Mouse (Mus musculus) heart, embryonic 14.5 days (tissue): Measurements from ENCODE around the gene Bak1. TPM values are rescaled to one million over a fixed set of nuclear protein-coding genes. Genes with fewer than 3 reads are reported as not detected.
"Not testable (repeated sequence)": the region's sequence is repeated elsewhere in the genome, so short reads cannot be mapped to it uniquely, and the experiment has no call there.

Experiments used
- ATAC-seq: fragments of 200-750 bp; cut with Nextera tagmentation; 2 replicates; pipeline ENCODE4 v1.8.0; 2017; ENCODE audit warnings: low read depth, moderate TSS enrichment; ENCODE audit not compliant: insufficient number of reproducible peaks, insufficient read depth, low FRiP score
- H3K27ac ChIP-seq, 2 experiments: fragments of 200-500 bp in 1 of 2; fragments of 300-500 bp in 1 of 2; sonication (generic) in 1 of 2; replicated peaks in 1 of 2; 2 replicates each; pipeline ENCODE4 v1.5.1; 2012 to 2014; ENCODE audit warnings: low read depth in 2 of 2, low read length in 2 of 2, control low read depth in 1 of 2, mild to moderate bottlenecking in 1 of 2, mixed read lengths in 1 of 2; ENCODE audit not compliant: control insufficient read depth in 1 of 2, insufficient read depth in 1 of 2
- H3K27me3 ChIP-seq: fragments of 300-500 bp; sonication (generic); 2 replicates; pipeline ENCODE4 v1.6.1; 2014; ENCODE audit warnings: mild to moderate bottlenecking, low read length, control low read depth; ENCODE audit not compliant: control insufficient read depth, insufficient read depth
- H3K36me3 ChIP-seq: fragments of 300-500 bp; sonication (generic); 2 replicates; pipeline ENCODE4 v1.6.1; 2014; ENCODE audit warnings: mild to moderate bottlenecking, control low read depth, low read length, mixed read lengths; ENCODE audit not compliant: control insufficient read depth, insufficient read depth
- H3K4me1 ChIP-seq, 2 experiments: fragments of 200-500 bp in 1 of 2; fragments of 300-500 bp in 1 of 2; sonication (generic) in 1 of 2; 2 replicates each; pipeline ENCODE4 v1.6.1; 2012 to 2014; ENCODE audit warnings: low read length in 2 of 2, control low read depth in 1 of 2, mixed read lengths in 1 of 2; ENCODE audit not compliant: control insufficient read depth in 2 of 2, insufficient read depth in 2 of 2
- H3K4me2 ChIP-seq: fragments of 300-500 bp; sonication (generic); 2 replicates; pipeline ENCODE4 v1.6.1; 2014; ENCODE audit warnings: mild to moderate bottlenecking, low read length
- H3K4me3 ChIP-seq, 2 experiments: fragments of 200-500 bp in 1 of 2; fragments of 300-500 bp in 1 of 2; sonication (generic) in 1 of 2; 2 replicates each; pipeline ENCODE4 v1.5.1; 2012 to 2014; ENCODE audit warnings: low read length in 2 of 2, mild to moderate bottlenecking in 2 of 2, control low read depth in 1 of 2, low read depth in 1 of 2, moderate library complexity in 1 of 2; ENCODE audit not compliant: control insufficient read depth in 1 of 2, insufficient read depth in 1 of 2
- H3K9ac ChIP-seq: fragments of 300-500 bp; sonication (generic); 2 replicates; pipeline ENCODE4 v1.6.1; 2014; ENCODE audit warnings: mild to moderate bottlenecking, low read length
- H3K9me3 ChIP-seq: fragments of 300-500 bp; sonication (generic); 2 replicates; pipeline ENCODE4 v1.6.1; 2016; ENCODE audit warnings: low read length, control low read depth; ENCODE audit not compliant: control insufficient read depth
- WGBS: fragments of 180-500 bp; shearing (Covaris S2); extraction: QIAGEN DNeasy Blood & Tissue Kit; methylation state at CpG from one replicate; pipeline ENCODE4 v1.1.7; 2014; 5-methylcytosine and 5-hydroxymethylcytosine counted together
- polyA plus RNA-seq: library from polyadenylated mRNA; unstranded; fragments of >200 nt; fragmentation: Nextera tagmentation; extraction: Ambion mirVana; gene quantifications from 2 replicates; pipeline ENCODE4 v1.2.1, GENCODE M21; 2014

Bak1 gene
- polyA plus RNA-seq, 1 experiment from 2014 or later = 10.5 TPM

GRCm38 (mm10) chr17:26981050-26981449 lies 47.8 kb downstream of the Bak1 start:
- H3K9me3 ChIP-seq = no peaks in the 10 kb centered on the region
- no peaks in the 10 kb centered on the region for H3K27me3 ChIP-seq
- no peak overlapping the region for H3K4me2 ChIP-seq
- 38% methylated on average over 2 of the region's 2 CpGs for WGBS
- H3K4me3 ChIP-seq = no peak overlapping the region
- no peak overlapping the region for H3K9ac ChIP-seq
- no peak for ATAC-seq
- no peak overlapping the region for H3K27ac ChIP-seq
- peaks cover 31% of the 10 kb centered on the region for H3K36me3 ChIP-seq
- 0 out of 4 replicates have a peak, but pooled peaks cover 0 to 3% of the 10 kb centered on the region in 2 experiments for H3K4me1 ChIP-seq

GRCm38 (mm10) chr17:26979426-26979825 lies 49.4 kb downstream of the Bak1 start:
- Histone ChIP-seq H3K4me3 (no peak overlapping the region), H3K4me2 (no peak overlapping the region), H3K9ac (no peak overlapping the region), H3K36me3 (peaks cover 47% of the 10 kb centered on the region), H3K4me1 (peaks cover 3% of the 10 kb centered on the region in 2 experiments; a peak in 1 of 4 replicates), H3K27me3 (no peaks in the 10 kb centered on the region), H3K9me3 (no peaks in the 10 kb centered on the region), H3K27ac (no peak overlapping the region)
- ATAC-seq = no peak
- 69% methylated on average over 2 of the region's 2 CpGs for WGBS

- not testable (repeated sequence) for H3K9ac ChIP-seq, H3K4me2 ChIP-seq, H3K27me3 ChIP-seq, H3K4me3 ChIP-seq, ATAC-seq, H3K9me3 ChIP-seq, H3K27ac ChIP-seq
- WGBS = 90% methylated on average over 6 of the region's 6 CpGs
- Histone ChIP-seq H3K4me1 (peaks cover 6 to 14% of the 10 kb centered on the region in 2 experiments), H3K36me3 (peaks cover 50% of the 10 kb centered on the region)
These were observed 51.5 kb downstream of the Bak1 start for GRCm38 (mm10) chr17:26977354-26977753.

- Histone ChIP-seq H3K4me2 (no peak overlapping the region), H3K9me3 (no peaks in the 10 kb centered on the region), H3K4me3 (no peak overlapping the region), H3K9ac (no peak overlapping the region), H3K27me3 (no peaks in the 10 kb centered on the region), H3K36me3 (peaks cover 50% of the 10 kb centered on the region), H3K27ac (no peak overlapping the region), H3K4me1 (peaks cover 3 to 27% of the 10 kb centered on the region in 2 experiments)
- ATAC-seq = no peak
These were observed 53.4 kb downstream of the Bak1 start for GRCm38 (mm10) chr17:26975415-26975814.

- no peak overlapping the region for H3K4me3 ChIP-seq
- H3K4me1 ChIP-seq = peaks cover 3 to 27% of the 10 kb centered on the region in 2 experiments
- 89% methylated on average over 15 of the region's 15 CpGs for WGBS
- H3K27me3 ChIP-seq = no peaks in the 10 kb centered on the region
- H3K4me2 ChIP-seq = no peak overlapping the region
- H3K27ac ChIP-seq = no peak overlapping the region
- no peak overlapping the region; the same call in 1 of the 2 replicates for H3K9ac ChIP-seq
- ATAC-seq = no peak
- H3K36me3 ChIP-seq = peaks cover 50% of the 10 kb centered on the region
- no peaks in the 10 kb centered on the region for H3K9me3 ChIP-seq
These were observed 54.3 kb downstream of the Bak1 start for GRCm38 (mm10) chr17:26974547-26974946.

GRCm38 (mm10) chr17:26972703-26973574 lies 55.9 kb downstream of the Bak1 start, which contains the start of gene Zbtb9:
Gene Zbtb9, plus strand, starts transcription at chr17:26973167.
- under 1% methylated on average over 75 of the region's 75 CpGs for WGBS
- peak within 1 kb of the TSS; percentile 89 for H3K9ac ChIP-seq
- ATAC-seq = peak; percentile 98
- H3K27me3 ChIP-seq = no peaks in the 10 kb centered on the region
- peak within 1 kb of the TSS; percentile 94 for H3K4me2 ChIP-seq
- no peaks in the 10 kb centered on the region for H3K9me3 ChIP-seq
- H3K27ac ChIP-seq = peak within 1 kb of the TSS; percentile 70 to 72
- peaks cover 3 to 27% of the 10 kb centered on the region in 2 experiments for H3K4me1 ChIP-seq
- H3K36me3 ChIP-seq = peaks cover 41% of the 10 kb centered on the region
- peak within 1 kb of the TSS; percentile 78 to 92 for H3K4me3 ChIP-seq

GRCm38 (mm10) chr17:26972107-26972506 lies 56.7 kb downstream of the Bak1 start:
- Histone ChIP-seq H3K4me3 (peak overlapping the region; percentile 78 to 92), H3K36me3 (peaks cover 43% of the 10 kb centered on the region), H3K4me2 (peak overlapping the region; percentile 94), H3K9me3 (no peaks in the 10 kb centered on the region), H3K4me1 (peaks cover 3 to 27% of the 10 kb centered on the region in 2 experiments), H3K27ac (peak overlapping the region in 1 of 2 experiments; percentile 70; a peak in 1 of 4 replicates), H3K27me3 (no peaks in the 10 kb centered on the region), H3K9ac (peak overlapping the region; percentile 89)
- no peak for ATAC-seq
- WGBS = 3% methylated on average over 3 of the region's 3 CpGs
